Mouse (Mus musculus) kidney, adult 9 months (tissue): ENCODE measurements around the gene Ism2.
"Not testable (repeated sequence)": the region's sequence is repeated elsewhere in the genome, so short reads cannot be mapped to it uniquely, and the experiment has no call there.

Experiments used
- DNase-seq: peaks from one replicate; pipeline ENCODE4 v3.0.0; 2022

Gene Ism2

GRCm38 (mm10) chr12:87284268-87284667, 15.2 kb downstream of the Ism2 start:
- no peak for DNase-seq

DNA sequence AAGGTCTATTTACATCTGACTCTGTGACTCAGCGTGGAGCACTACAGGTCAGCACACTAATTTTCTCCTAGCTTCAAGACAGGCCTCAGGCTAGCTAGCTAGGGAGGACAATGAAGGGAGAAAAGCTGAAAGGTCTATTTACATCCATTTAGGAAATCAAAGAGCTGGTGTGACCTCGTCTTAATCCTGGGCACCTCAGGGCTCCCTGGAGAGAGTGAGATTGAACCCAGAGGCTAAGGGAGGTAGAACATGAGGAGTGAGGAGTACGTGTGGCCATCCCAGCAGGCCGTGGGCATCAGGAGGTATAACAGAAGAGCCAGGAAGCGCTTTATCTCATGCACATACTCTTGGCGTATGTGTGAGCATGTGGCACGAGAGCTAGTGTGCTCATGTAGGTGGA, 15.8 kb downstream of the Ism2 start:
- no peak for DNase-seq

GRCm38 (mm10) chr12:87282743-87283142, 16.8 kb downstream of the Ism2 start:
- no peak for DNase-seq

DNA sequence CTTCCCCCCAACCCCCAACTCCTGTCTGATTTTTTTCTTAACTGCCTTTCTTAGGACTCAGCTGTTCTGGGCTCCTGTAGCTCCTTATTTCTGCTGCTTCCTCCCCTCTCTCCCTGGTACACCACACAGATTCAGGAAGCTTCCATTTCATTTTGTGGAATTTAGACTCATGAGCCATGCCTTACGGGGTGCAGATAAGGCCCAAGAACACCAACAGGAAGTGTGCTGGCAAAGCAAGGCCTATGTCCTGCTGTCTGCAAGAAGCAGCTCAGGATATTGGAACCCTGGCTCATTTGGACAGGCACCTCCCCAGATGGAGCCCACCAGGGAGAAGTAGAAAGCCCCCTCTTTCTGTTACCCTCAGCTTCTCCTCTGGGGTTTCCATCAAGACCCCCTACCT, 17.7 kb downstream of the Ism2 start:
- no peak for DNase-seq

- peak; percentile 14 for DNase-seq
These were observed 19.6 kb downstream of the Ism2 start for GRCm38 (mm10) chr12:87279879-87280278.

DNA sequence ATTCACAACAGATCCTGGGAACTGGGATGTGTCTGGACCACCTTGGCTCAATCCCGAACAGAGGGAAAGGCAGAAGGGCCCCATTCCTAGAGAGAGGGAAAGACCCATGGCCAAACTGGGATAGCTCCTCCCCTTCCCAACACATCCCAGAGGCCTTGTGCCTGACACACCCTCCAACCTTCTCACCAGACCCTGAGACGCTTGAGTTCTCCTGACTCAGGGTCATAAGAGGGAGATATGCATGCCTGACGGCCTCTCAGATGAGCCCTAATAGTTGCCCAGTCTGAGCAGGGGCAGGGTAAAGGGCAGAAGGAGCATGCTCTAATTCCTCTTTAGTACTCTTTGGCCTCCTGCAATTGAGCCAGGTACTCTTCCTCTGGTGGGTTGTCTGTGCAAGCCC, 20.2 kb downstream of the Ism2 start:
- DNase-seq = peak; percentile 13

- DNase-seq = no peak
These were observed 21.3 kb downstream of the Ism2 start for GRCm38 (mm10) chr12:87278118-87278730.

DNA sequence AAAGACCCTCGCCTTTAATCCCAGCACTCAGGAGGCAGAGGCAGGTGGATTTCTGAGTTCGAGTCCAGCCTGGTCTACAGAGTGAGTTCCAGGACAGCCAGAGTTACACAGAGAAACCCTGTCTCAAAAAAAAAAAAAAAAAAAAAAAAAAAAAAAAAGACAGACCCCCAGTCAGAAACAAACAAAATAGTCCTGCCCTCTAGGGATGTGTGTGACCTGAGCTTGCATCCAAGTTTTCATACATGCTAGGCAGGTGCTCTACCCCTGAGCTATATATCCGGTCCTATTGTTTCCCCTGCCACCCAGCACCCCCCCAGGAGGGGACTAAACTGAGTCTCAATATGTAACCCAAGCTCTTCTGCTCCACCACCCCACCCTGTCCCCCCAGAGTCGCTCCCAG, 22.3 kb downstream of the Ism2 start:
- not testable (repeated sequence) for DNase-seq

DNA sequence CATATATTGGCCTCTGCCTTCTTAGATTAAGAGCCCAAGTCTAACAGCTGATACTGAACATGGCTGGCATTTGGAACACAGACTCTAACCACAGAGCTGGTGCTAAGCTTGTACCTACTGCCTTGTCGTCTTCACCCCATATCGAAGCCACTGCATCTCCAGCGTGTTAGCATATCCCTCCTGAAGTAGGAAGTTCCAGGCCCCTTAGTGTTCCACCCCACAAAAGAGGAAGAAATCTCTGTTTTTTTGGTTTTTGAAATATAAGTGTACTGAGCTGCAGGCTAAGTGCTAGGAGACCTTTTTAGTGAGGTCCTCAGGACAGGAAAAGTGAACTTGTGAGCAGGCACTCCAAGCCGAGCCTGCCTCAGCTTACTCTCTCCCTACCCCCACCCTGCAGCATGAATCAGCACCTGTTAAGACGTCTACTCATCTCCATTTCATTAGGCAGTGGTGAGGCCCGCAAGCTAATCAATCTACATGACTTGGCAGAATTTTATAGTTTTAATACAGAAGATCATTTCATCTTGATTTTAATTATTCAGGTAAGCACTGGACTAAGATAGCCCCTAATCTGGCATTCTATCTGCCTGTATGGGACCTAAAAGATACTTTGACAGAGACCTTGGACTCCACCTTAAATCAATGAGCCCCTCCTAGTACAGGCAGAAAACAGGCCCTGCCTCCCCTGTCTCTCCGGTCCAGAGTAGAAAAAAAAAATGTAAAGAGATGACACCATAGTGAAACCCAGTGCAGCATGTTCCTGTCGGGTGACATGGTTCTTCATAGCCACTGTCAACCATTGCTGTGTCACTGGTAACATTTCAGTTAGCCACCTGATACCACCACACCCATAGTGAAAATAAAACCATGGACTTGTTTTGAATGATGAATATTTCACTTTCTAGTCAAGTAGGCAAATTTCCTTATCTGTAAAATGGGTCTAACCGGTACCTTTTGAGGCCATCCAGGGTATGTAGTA, 24.4 kb downstream of the Ism2 start:
- no peak for DNase-seq

DNA sequence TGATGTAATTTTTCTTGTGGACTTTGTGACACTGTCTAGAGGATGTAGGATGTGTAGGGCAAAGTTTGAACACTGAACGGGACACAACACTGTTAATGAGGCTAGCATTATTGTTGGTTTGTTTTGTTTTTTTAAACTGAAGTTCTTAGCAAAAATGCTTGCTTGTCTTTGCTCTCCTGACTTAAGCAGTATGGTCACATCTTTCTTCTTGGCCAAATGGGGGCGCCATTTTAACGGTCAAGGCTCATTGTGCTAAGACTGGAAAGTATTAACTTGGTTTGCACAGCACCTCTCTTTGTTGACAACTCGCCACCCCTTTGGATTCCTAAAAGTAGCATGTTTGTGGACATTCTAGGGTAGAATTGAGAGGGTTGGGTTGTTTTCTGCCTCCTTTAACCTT, 31.8 kb downstream of the Ism2 start:
- DNase-seq = peak; percentile 25

DNA sequence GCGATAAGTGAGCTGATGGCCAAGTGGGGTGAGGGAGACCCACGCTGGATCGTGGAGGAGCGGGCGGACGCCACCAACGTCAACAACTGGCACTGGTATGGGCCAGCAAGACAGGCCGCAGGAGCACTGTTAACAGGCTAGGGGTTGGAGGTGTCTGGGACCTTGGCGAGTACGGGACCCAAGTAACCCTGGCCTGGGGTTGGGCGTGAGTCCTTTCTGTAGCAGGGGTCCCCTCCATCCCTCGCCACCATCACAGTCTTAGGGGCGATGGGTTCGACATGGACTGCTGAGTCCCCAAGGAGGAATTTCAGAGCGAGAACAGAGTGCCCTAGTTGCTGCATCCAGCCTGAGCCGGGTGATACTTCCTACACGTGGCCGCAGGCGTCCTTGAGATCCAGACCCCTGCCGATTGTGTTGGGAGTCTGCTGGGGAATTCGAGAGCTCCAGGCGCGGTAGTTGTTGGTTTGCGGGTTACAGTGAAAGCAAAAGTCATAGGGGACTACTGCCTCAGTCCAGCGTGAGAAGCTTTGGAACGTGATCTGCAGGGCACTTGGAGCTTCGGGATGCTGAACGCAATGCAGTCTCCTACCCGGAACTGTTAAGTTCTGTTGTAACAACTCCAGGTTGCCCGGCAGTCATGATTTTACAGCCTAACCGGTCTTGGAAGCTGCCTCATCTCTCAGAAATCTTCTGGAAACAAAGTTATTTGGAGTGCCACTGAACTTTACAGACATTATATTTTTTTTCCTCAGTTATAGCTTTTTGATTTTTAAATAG, 32.5 kb downstream of the Ism2 start:
- DNase-seq = no peak

- peak; percentile 97 for DNase-seq
These were observed 33.2 kb downstream of the Ism2 start, which contains the start of the genes Vipas39 and Ahsa1 for GRCm38 (mm10) chr12:87266108-87266826. TSS of gene Vipas39 (minus strand) at chr12:87266256. TSS of gene Ahsa1 (plus strand) at chr12:87266479.

DNA sequence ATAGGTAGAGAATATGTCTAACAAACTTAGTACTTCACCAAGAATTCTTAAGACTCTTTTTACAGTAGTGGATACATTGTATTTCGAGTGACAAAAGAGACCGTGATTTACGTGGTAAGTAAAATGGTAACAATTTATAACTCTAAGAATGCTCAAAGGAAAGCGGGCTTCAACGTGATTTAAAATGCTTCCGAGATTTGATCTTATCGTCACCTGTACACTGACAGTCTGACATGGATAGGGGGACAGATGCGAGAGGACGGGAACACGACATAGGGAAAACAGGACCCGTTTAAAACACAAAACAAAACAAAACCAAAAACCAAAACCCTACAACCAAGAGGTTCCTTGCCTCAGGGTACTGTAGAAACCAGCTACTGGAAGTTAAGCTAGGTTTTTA, 34.1 kb downstream of the Ism2 start:
- DNase-seq = no peak

GRCm38 (mm10) chr12:87260562-87260961, 38.9 kb downstream of the Ism2 start:
- DNase-seq = no peak

DNA sequence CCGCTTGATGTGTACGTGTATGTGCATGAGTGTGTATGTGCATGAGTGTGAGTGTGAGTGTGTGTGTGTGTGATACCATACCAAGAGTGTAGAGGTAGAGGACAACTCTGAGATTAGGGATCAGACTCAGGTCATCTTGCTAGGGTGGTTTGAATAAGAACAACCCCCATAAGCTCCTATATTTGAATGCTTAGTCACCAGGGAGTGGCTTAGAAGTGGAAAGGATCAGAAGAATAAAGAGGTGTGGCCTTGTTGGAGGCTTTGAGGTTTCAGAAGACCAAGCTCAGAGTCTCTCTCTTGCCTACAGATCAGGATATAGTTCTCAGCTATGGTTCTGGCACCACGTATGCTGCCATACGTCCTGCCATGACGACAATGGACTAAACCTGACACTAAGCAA, 42.9 kb downstream of the Ism2 start:
- DNase-seq = no peak

- DNase-seq = no peak
These were observed 45.6 kb downstream of the Ism2 start for GRCm38 (mm10) chr12:87253878-87254277.

- no peak for DNase-seq
These were observed 49.3 kb downstream of the Ism2 start for GRCm38 (mm10) chr12:87250161-87250560.

DNA sequence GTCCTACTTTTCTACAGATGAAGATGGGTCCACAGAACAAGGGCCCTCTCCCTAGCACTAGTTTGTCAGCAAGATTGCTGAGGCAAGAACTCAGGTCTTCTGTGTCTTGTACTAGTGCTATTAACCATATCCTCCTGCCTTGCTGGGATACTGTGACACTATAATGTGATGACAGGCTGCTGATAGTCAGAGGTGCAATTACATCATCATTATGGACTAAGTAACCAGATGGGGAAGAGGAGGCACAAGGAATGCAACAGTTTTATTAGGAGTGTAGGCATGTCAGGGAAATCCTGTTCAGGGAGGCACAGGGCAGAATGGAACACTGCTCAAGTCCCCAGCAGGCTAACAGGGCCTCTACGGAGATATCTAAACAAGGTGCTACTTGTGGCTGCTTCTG, 60.9 kb downstream of the Ism2 start, which contains the start of gene Noxred1:
Gene Noxred1 (minus strand): TSS at position 101 of the 400 bp plus-strand sequence.
- DNase-seq = no peak

DNA sequence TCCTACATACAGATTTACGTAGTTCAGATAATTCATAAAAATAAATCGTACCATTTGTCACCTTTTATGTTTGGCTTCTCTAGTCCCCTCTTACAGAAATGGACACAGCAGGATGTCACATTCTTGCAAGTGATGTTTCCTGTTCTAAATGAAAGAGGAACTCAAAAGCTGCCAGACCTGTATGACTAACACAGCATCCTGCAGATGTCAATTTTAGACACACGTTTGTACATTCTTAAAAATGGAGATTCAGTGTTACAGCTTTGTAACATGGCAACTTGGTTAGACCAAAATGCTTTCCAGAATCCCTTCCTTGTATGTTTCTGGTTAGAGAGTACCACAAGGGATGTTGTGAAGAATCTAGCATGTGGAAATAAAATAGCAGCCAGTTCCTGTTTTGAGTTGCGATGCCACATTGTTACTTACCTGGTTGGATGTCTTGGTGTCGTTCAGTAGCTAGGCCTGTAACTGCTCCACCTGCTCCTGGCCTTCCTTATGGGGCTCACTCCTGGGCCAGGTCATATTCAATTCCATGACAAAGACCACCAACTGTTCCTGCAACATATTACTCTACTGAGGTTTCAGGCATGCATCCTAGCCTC, 62.5 kb downstream of the Ism2 start:
- DNase-seq = no peak

- DNase-seq = no peak
These were observed 69.1 kb downstream of the Ism2 start for GRCm38 (mm10) chr12:87230379-87230895.

GRCm38 (mm10) chr12:87229633-87230032, 69.9 kb downstream of the Ism2 start:
- no peak for DNase-seq
